Mouse (Mus musculus) embryonic facial prominence, embryonic 11.5 days (tissue): ENCODE results near the gene Cfap46. TPM values are rescaled to one million over a fixed set of nuclear protein-coding genes. Genes with fewer than 3 reads are reported as not detected.

Experiments used
- ATAC-seq: fragments of 200-750 bp; cut with Nextera tagmentation; replicated peaks from 2 replicates; pipeline ENCODE4 v1.8.0; 2017; ENCODE audit warnings: low read depth; ENCODE audit not compliant: insufficient number of reproducible peaks, low FRiP score, low TSS enrichment
- DNase-seq: peaks from one replicate; pipeline ENCODE4 v3.0.0-alpha.2; 2015; ENCODE audit warnings: low spot score
- H3K27ac ChIP-seq: fragments of 300-500 bp; sonication (generic); replicated peaks from 2 replicates; pipeline ENCODE4 v1.5.1; 2014; ENCODE audit warnings: mild to moderate bottlenecking, low read depth, low read length, control low read depth
- H3K27me3 ChIP-seq: fragments of 300-500 bp; sonication (generic); 2 replicates; pipeline ENCODE4 v1.6.1; 2014; ENCODE audit warnings: mild to moderate bottlenecking, low read length, moderate library complexity, mixed read lengths; ENCODE audit not compliant: control insufficient read depth, insufficient read depth
- H3K36me3 ChIP-seq: fragments of 300-500 bp; sonication (generic); replicated peaks from 2 replicates; pipeline ENCODE4 v1.6.1; 2014; ENCODE audit warnings: low read depth, mild to moderate bottlenecking, low read length, moderate library complexity, mixed read lengths; ENCODE audit not compliant: control insufficient read depth, insufficient read depth
- H3K4me1 ChIP-seq: fragments of 300-500 bp; sonication (generic); 2 replicates; pipeline ENCODE4 v1.6.1; 2014; ENCODE audit warnings: low read length, mixed read lengths; ENCODE audit not compliant: control insufficient read depth, insufficient read depth
- H3K4me2 ChIP-seq: fragments of 300-500 bp; sonication (generic); 2 replicates; pipeline ENCODE4 v1.6.1; 2014; ENCODE audit warnings: low read depth, mild to moderate bottlenecking, control low read depth, low read length, moderate library complexity
- H3K4me3 ChIP-seq: fragments of 300-500 bp; sonication (generic); 2 replicates; pipeline ENCODE4 v1.5.1; 2014; ENCODE audit warnings: low read depth, low read length, control low read depth
- H3K9ac ChIP-seq: fragments of 300-500 bp; sonication (generic); replicated peaks from 2 replicates; pipeline ENCODE4 v1.6.1; 2014; ENCODE audit warnings: mild to moderate bottlenecking, control low read depth, low read length
- H3K9me3 ChIP-seq: fragments of 300-500 bp; sonication (generic); replicated peaks from 2 replicates; pipeline ENCODE4 v1.6.1; 2016; ENCODE audit warnings: mild to moderate bottlenecking, low read length, inconsistent platforms, mixed read lengths; ENCODE audit not compliant: control insufficient read depth
- WGBS: fragments of 180-500 bp; shearing (Covaris S2); extraction: QIAGEN DNeasy Blood & Tissue Kit; methylation state at CpG from one replicate; pipeline ENCODE4 v1.1.7; 2014; 5-methylcytosine and 5-hydroxymethylcytosine counted together
- polyA plus RNA-seq: library from polyadenylated mRNA; unstranded; fragments of >200 nt; fragmentation: Nextera tagmentation; extraction: Ambion mirVana; gene quantifications from 2 replicates; pipeline ENCODE4 v1.2.1, GENCODE M21; 2014

Cfap46 gene
- polyA plus RNA-seq, 1 experiment from 2014 or later = 0.07 TPM

GRCm38 (mm10) chr7:139648107-139648824 is 35.4 kb downstream of the Cfap46 start:
- 41% methylated on average over 10 of the region's 10 CpGs for WGBS
- Histone ChIP-seq H3K36me3 (no peaks in the 10 kb centered on the region), H3K9ac (no peak overlapping the region), H3K4me3 (no peak overlapping the region), H3K4me1 (no peaks in the 10 kb centered on the region), H3K4me2 (no peak overlapping the region), H3K27me3 (no peaks in the 10 kb centered on the region), H3K9me3 (no peaks in the 10 kb centered on the region), H3K27ac (no peak overlapping the region)
- ATAC-seq = no peak
- peak; percentile 96 for DNase-seq

- no peak for ATAC-seq
Measured at GRCm38 (mm10) chr7:139633393-139633792, 50.2 kb downstream of the Cfap46 start.

GRCm38 (mm10) chr7:139625156-139625555 is 58.5 kb downstream of the Cfap46 start:
- Histone ChIP-seq H3K36me3 (no peaks in the 10 kb centered on the region), H3K27ac (no peak overlapping the region), H3K9ac (no peak overlapping the region), H3K9me3 (no peaks in the 10 kb centered on the region), H3K27me3 (no peaks in the 10 kb centered on the region), H3K4me2 (no peak overlapping the region), H3K4me1 (no peaks in the 10 kb centered on the region), H3K4me3 (no peak overlapping the region)
- DNase-seq (no peak), ATAC-seq (no peak)
- WGBS = 83% methylated on average over 9 of the region's 9 CpGs

More at GRCm38 (mm10) chr7:139633393-139633792, 50.2 kb downstream of the Cfap46 start:
- Histone ChIP-seq H3K27me3 (no peaks in the 10 kb centered on the region), H3K9me3 (no peaks in the 10 kb centered on the region), H3K4me1 (no peaks in the 10 kb centered on the region), H3K36me3 (no peaks in the 10 kb centered on the region), H3K4me3 (no peak overlapping the region), H3K9ac (no peak overlapping the region), H3K4me2 (no peak overlapping the region), H3K27ac (no peak overlapping the region)
- DNase-seq = no peak
- 81% methylated on average over 2 of the region's 2 CpGs for WGBS

DNA sequence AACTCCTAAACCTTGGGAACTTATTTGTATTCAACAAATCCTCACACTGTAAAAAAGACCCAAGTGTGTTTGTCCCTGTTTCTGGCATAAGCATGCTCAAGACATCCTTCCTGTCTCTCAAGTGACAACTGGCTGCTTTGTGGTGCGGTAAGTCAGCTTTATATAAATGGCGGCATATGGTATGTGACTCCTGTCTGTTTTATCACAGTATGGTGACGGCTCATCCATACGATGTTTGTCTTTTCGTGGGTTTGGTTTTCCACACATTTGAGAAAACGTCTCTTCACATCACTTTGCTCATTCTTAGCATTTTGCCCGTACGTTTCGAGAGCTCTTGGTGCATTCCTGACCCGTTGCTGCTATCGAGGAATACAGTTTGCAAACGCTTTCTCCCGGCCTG is 61.0 kb downstream of the Cfap46 start:
- Histone ChIP-seq H3K9ac (no peak overlapping the region), H3K9me3 (no peaks in the 10 kb centered on the region), H3K4me1 (no peaks in the 10 kb centered on the region), H3K4me3 (no peak overlapping the region), H3K4me2 (no peak overlapping the region), H3K36me3 (no peaks in the 10 kb centered on the region), H3K27me3 (no peaks in the 10 kb centered on the region), H3K27ac (no peak overlapping the region)
- WGBS = 87% methylated on average over 13 of the region's 13 CpGs
- no peak for ATAC-seq
- DNase-seq = no peak

- WGBS = 46% methylated on average over 12 of the region's 12 CpGs
- ATAC-seq = peak; percentile 41; the same call in 1 of the 2 replicates
- no peak overlapping the region for H3K27ac ChIP-seq
Measured at GRCm38 (mm10) chr7:139615767-139616766, 67.5 kb downstream of the Cfap46 start.

GRCm38 (mm10) chr7:139610328-139610727 is 73.3 kb downstream of the Cfap46 start:
- Histone ChIP-seq H3K9ac (no peak overlapping the region), H3K4me1 (no peaks in the 10 kb centered on the region), H3K27me3 (no peaks in the 10 kb centered on the region), H3K36me3 (no peaks in the 10 kb centered on the region), H3K4me2 (no peak overlapping the region), H3K9me3 (no peaks in the 10 kb centered on the region), H3K4me3 (no peak overlapping the region), H3K27ac (no peak overlapping the region)
- DNase-seq (no peak), ATAC-seq (no peak)
- WGBS = 84% methylated on average over 2 of the region's 2 CpGs

More at GRCm38 (mm10) chr7:139615767-139616766, 67.5 kb downstream of the Cfap46 start:
- Histone ChIP-seq H3K9ac (no peak overlapping the region), H3K4me2 (no peak overlapping the region), H3K4me1 (no peaks in the 10 kb centered on the region), H3K9me3 (no peaks in the 10 kb centered on the region), H3K27me3 (no peaks in the 10 kb centered on the region), H3K4me3 (no peak overlapping the region), H3K36me3 (no peaks in the 10 kb centered on the region)
- peak; percentile 83 for DNase-seq

DNA sequence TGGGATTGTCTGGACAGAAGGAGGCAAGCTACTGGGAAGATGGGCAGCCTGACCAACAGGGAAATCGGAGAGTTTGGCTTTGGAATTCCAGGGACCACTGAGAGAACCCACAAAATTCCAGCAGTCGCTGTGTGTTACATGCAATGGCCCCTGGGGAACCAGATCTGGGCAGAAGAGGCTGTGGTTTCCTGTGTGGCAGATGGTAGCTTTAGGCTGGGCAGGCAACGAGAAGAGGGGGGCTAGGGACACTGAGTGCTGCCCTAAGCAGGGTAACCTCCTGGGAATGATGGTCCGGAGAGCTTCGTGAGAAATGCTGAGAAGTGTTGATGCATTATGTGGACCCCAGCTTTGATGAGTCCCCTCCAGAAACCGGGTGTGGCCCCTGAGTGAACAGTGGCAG is 87.8 kb downstream of the Cfap46 start:
- DNase-seq = no peak
- no peak overlapping the region for H3K4me2 ChIP-seq
- H3K27ac ChIP-seq = no peak overlapping the region
- no peaks in the 10 kb centered on the region for H3K27me3 ChIP-seq
- WGBS = 63% methylated on average over 6 of the region's 6 CpGs
- H3K9ac ChIP-seq = no peak overlapping the region
- H3K36me3 ChIP-seq = no peaks in the 10 kb centered on the region
- H3K9me3 ChIP-seq = no peaks in the 10 kb centered on the region
- no peak overlapping the region for H3K4me3 ChIP-seq
- H3K4me1 ChIP-seq = no peaks in the 10 kb centered on the region
- ATAC-seq = no peak; the same call in 1 of the 2 replicates

- Histone ChIP-seq H3K4me2 (no peak overlapping the region), H3K4me1 (no peaks in the 10 kb centered on the region), H3K27ac (no peak overlapping the region), H3K9me3 (no peaks in the 10 kb centered on the region), H3K9ac (no peak overlapping the region), H3K27me3 (no peaks in the 10 kb centered on the region), H3K4me3 (no peak overlapping the region), H3K36me3 (no peaks in the 10 kb centered on the region)
- no peak for ATAC-seq
- no peak for DNase-seq
- 73% methylated on average over 6 of the region's 6 CpGs for WGBS
Measured at GRCm38 (mm10) chr7:139595311-139595710, 88.3 kb downstream of the Cfap46 start.
